Mouse (Mus musculus) central nervous system, embryonic 11.5 days (tissue): ENCODE measurements around the gene Rapgef3. TPM values are rescaled to one million over a fixed set of nuclear protein-coding genes. Genes with fewer than 3 reads are reported as not detected.

Experiments used
- polyA plus RNA-seq: library from polyadenylated mRNA; depleted of rRNA; stranded (reverse); fragments of >200 nt; gene quantifications from 2 replicates; pipeline ENCODE4 v1.2.3, GENCODE M21; 2012; rRNA removed

Rapgef3 gene
- polyA plus RNA-seq = 7.7 and 16.0 TPM in 2 replicates

GRCm38 (mm10) chr15:97767280-97768186 lies at the start of gene Rapgef3:
Rapgef3 (minus strand) TSS chr15:97767972.

DNA sequence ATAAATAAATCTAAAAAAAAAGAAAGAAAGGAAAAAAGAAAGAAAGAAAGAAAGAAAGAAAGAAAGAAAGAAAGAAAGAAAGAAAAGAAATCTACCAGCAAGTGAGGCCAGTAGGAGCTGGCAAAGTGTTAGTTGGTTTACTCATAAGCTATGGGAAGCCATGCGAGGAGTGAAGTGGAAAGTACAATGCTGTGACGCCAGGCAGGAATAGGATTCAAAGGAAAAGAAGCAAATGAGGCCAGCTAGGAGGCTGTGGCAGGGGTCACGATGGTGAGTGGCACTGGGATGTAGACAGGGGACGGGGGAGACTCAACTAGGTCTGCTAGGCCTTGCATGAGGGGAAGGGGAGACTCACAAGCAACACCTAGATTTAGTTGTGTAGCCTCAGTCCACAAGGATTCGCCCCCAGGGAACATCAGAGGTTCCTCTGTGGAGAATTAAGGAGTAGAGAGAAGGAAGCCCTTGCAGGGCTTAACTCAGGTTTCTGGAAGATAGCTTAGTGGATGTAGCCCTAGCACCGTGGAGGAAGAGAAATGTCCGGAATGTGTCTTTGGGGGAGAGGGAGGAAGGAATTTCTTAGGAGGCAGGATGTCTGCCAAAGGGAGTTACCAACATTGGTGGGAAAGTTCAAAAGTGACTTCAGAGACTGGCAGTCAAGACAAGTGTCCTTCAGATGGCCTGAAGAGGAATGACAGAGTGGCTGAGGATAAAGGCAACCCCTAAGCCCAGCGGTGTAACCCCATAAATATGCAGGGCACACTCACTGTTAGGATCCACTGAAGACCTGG lies 10.7 kb upstream of the Rapgef3 start, which contains the start of gene Slc48a1:
Gene Slc48a1, plus strand, starts transcription at position 210 of the 788 bp plus-strand sequence.

GRCm38 (mm10) chr15:97731111-97731510 lies 36.7 kb downstream of the Rapgef3 start, which contains the start of gene Endou:
Endou (minus strand) TSS chr15:97731339.

DNA sequence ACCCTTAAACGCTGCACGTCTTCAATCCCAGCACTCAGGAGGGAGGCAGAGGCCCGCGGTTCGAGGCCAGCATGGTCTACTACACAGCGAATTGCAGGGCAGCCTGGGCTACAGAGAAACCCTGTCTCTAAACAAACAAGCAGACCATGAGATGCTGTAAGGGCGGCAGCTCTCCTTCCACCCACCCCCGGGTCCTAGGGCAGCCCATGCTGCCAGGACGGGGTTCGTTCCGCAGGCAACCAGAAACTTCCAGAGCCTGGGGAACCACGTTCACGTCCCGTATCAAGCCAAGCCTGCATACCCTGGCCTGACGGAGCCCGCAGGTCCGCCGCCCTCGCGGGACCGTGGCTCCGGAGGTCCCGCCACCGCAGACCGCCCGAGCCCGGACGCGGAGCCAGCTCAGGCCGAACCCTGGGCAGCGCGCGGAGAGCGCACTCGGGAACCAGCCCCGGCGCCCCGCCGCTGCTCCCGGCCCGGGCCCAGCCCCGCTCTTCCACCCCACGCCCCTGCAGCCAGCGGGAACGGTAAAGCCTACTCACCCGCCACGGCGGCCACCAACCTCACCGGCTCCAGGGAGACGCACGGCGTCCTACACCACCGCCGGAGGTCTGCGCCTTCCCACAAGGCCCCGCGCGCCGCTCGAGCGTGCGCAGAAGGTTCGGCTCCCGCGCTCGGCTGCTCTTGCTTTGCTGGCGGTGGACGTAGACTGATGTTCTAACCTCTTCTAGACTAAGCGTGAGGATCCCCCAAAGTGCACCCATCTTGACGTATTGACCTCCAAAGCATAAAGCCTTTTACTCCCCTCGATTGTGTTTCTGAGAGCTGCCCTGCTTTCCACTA lies 62.3 kb downstream of the Rapgef3 start, which contains the start of gene Rpap3:
Gene Rpap3, minus strand, starts transcription at position 615 of the 840 bp plus-strand sequence.

Other genes starting within 250 kb of the Rapgef3 start
- gene Rpap3, start 62.1 kb downstream of the Rapgef3 start, polyA plus RNA-seq = 29.9 and 39.0 TPM in 2 replicates
- 0.06 and 0.24 TPM in 2 replicates for gene Endou, start 36.6 kb downstream of the Rapgef3 start, polyA plus RNA-seq
- 14.2 and 17.0 TPM in 2 replicates for gene Slc48a1, start 10.5 kb upstream of the Rapgef3 start, polyA plus RNA-seq
- 43.0 and 53.8 TPM in 2 replicates for gene Hdac7, start 76.5 kb upstream of the Rapgef3 start, polyA plus RNA-seq
- gene Vdr, start 142.7 kb upstream of the Rapgef3 start, polyA plus RNA-seq = 0.30 and 0.46 TPM in 2 replicates
- gene Tmem106c, start 196.2 kb upstream of the Rapgef3 start, polyA plus RNA-seq = 29.1 and 40.5 TPM in 2 replicates
- gene Col2a1, start 236.7 kb upstream of the Rapgef3 start, polyA plus RNA-seq = 220 and 226 TPM in 2 replicates